Mouse (Mus musculus): Measurements from ENCODE around the gene Morn1.

Gene Morn1

GRCm38 (mm10) chr4:155189711-155190139, 103.3 kb downstream of the Morn1 start:
- no peak for DNase-seq (ENCODE audit: low spot score in 2 of 2)

DNA sequence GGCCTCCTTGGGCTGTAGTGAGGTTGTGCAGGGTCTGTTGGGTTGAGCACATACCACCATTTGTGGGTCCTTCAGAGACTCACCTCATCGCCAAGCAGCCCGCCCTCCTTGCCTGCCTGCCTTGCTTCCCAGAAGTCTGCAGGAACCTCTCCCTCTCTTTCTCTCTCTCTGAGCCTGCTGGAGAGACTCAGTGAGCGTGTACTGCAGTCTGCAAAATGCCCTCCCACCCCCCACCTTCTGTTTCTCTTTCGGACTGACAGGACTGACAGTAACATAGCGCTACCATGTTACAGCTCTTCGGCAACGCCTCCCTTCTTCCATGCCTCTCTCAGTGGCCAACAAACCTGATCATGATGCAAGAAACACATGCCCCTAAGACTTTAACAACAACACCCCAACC, 103.9 kb downstream of the Morn1 start:
- DNase-seq (ENCODE audit: low spot score in 2 of 2) = no peak

Data from spleen, postnatal 14 days (tissue).